Mouse (Mus musculus) E14TG2a.4 (cell line): Measurements from ENCODE around the gene Col27a1.

ENCODE experiments used
- H3K27me3 ChIP-seq: 2 replicates; pipeline ENCODE4 v1.6.1; 2014; ENCODE audit warnings: low read length, control low read depth; ENCODE audit not compliant: insufficient read depth
- H3K36me3 ChIP-seq: 2 replicates; pipeline ENCODE4 v1.6.1; 2014; ENCODE audit warnings: low read length, control low read depth; ENCODE audit not compliant: insufficient read depth
- H3K4me1 ChIP-seq: replicated peaks from 2 replicates; pipeline ENCODE4 v1.6.1; 2014; ENCODE audit warnings: low read depth, low read length, control low read depth
- H3K4me3 ChIP-seq: replicated peaks from 2 replicates; pipeline ENCODE4 v1.5.1; 2014; ENCODE audit warnings: mild to moderate bottlenecking, low read length
- H3K9me3 ChIP-seq: 2 replicates; pipeline ENCODE4 v1.6.1; 2014; ENCODE audit warnings: low read length, control low read depth
- CTCF ChIP-seq: conservative IDR thresholded peaks from 2 replicates; pipeline ENCODE4 v1.5.1; 2014; ENCODE audit warnings: low read length
- NANOG ChIP-seq: IDR thresholded peaks from 2 replicates; pipeline ENCODE4 v1.6.1; 2014; ENCODE audit warnings: borderline replicate concordance, low read length, mixed read lengths
- POU5F1 ChIP-seq: IDR thresholded peaks from 2 replicates; pipeline ENCODE4 v1.6.1; 2014; ENCODE audit warnings: low read length, borderline replicate concordance

Col27a1 gene

GRCm38 (mm10) chr4:63228943-63229342 is 15.1 kb downstream of the Col27a1 start:
- Histone ChIP-seq H3K36me3 (no peaks in the 10 kb centered on the region), H3K4me1 (0 out of 2 replicates have a peak, but pooled peaks cover 4% of the 10 kb centered on the region), H3K4me3 (no peak overlapping the region), H3K9me3 (no peaks in the 10 kb centered on the region), H3K27me3 (peaks cover 25% of the 10 kb centered on the region)
- TF ChIP-seq CTCF, result no peak
- no peak for TF ChIP-seq NANOG
- TF ChIP-seq POU5F1, result no peak

- Histone ChIP-seq H3K9me3 (no peaks in the 10 kb centered on the region), H3K4me3 (no peak overlapping the region), H3K27me3 (peaks cover 21% of the 10 kb centered on the region), H3K4me1 (0 out of 2 replicates have a peak, but pooled peaks cover 4% of the 10 kb centered on the region), H3K36me3 (no peaks in the 10 kb centered on the region)
- no peak for TF ChIP-seq POU5F1
- TF ChIP-seq CTCF, result no peak
- TF ChIP-seq NANOG, result no peak
Observed at GRCm38 (mm10) chr4:63229991-63230581, 16.3 kb downstream of the Col27a1 start.

- no peaks in the 10 kb centered on the region for H3K9me3 ChIP-seq
- TF ChIP-seq POU5F1, result no peak
- TF ChIP-seq NANOG, result no peak
- no peak for TF ChIP-seq CTCF
- H3K4me3 ChIP-seq, result no peak overlapping the region
- H3K4me1 ChIP-seq, result 0 out of 2 replicates have a peak, but pooled peaks cover 4% of the 10 kb centered on the region
- H3K27me3 ChIP-seq, result peaks cover 21% of the 10 kb centered on the region
- H3K36me3 ChIP-seq, result no peaks in the 10 kb centered on the region
Observed at GRCm38 (mm10) chr4:63231121-63231520, 17.3 kb downstream of the Col27a1 start.

GRCm38 (mm10) chr4:63232542-63233020 is 18.8 kb downstream of the Col27a1 start:
- Histone ChIP-seq H3K4me3 (no peak overlapping the region), H3K9me3 (no peaks in the 10 kb centered on the region), H3K36me3 (no peaks in the 10 kb centered on the region), H3K27me3 (peaks cover 12% of the 10 kb centered on the region), H3K4me1 (0 out of 2 replicates have a peak, but pooled peaks cover 4% of the 10 kb centered on the region)
- TF ChIP-seq CTCF, result no peak
- TF ChIP-seq NANOG, result no peak
- TF ChIP-seq POU5F1, result no peak

GRCm38 (mm10) chr4:63233557-63234452 is 20.0 kb downstream of the Col27a1 start:
- Histone ChIP-seq H3K27me3 (peaks cover 12% of the 10 kb centered on the region), H3K4me1 (0 out of 2 replicates have a peak, but pooled peaks cover 4% of the 10 kb centered on the region), H3K36me3 (no peaks in the 10 kb centered on the region), H3K4me3 (no peak overlapping the region), H3K9me3 (no peaks in the 10 kb centered on the region)
- TF ChIP-seq NANOG (no peak), POU5F1 (no peak), CTCF (no peak)

GRCm38 (mm10) chr4:63234852-63235251 is 21.0 kb downstream of the Col27a1 start:
- no peaks in the 10 kb centered on the region for H3K9me3 ChIP-seq
- H3K27me3 ChIP-seq, result peaks cover 12% of the 10 kb centered on the region
- H3K4me1 ChIP-seq, result 0 out of 2 replicates have a peak, but pooled peaks cover 4% of the 10 kb centered on the region
- TF ChIP-seq CTCF (no peak), NANOG (no peak), POU5F1 (no peak)
- no peaks in the 10 kb centered on the region for H3K36me3 ChIP-seq
- no peak overlapping the region for H3K4me3 ChIP-seq

- H3K27me3 ChIP-seq, result peaks cover 6% of the 10 kb centered on the region
- no peak overlapping the region for H3K4me3 ChIP-seq
- no peak for TF ChIP-seq NANOG
- TF ChIP-seq CTCF, result no peak
- no peak for TF ChIP-seq POU5F1
- H3K9me3 ChIP-seq, result no peaks in the 10 kb centered on the region
- 0 out of 2 replicates have a peak, but pooled peaks cover 4% of the 10 kb centered on the region for H3K4me1 ChIP-seq
- no peaks in the 10 kb centered on the region for H3K36me3 ChIP-seq
Observed at GRCm38 (mm10) chr4:63236235-63236634, 22.4 kb downstream of the Col27a1 start.

GRCm38 (mm10) chr4:63237225-63237624 is 23.4 kb downstream of the Col27a1 start:
- no peak overlapping the region for H3K4me3 ChIP-seq
- TF ChIP-seq POU5F1 (no peak), NANOG (no peak), CTCF (no peak)
- H3K4me1 ChIP-seq, result 0 out of 2 replicates have a peak, but pooled peaks cover 4% of the 10 kb centered on the region
- no peaks in the 10 kb centered on the region for H3K36me3 ChIP-seq
- no peaks in the 10 kb centered on the region for H3K9me3 ChIP-seq
- H3K27me3 ChIP-seq, result peaks cover 5% of the 10 kb centered on the region
